Mouse (Mus musculus) heart, postnatal 10 days (tissue): ENCODE measurements around the gene Poc5. TPM values are rescaled to one million over a fixed set of nuclear protein-coding genes. Genes with fewer than 3 reads are reported as not detected.

Experiments used
- DNase-seq, 2 experiments: peaks; one replicate each; pipeline ENCODE4 v3.0.0; 2021
- intact Hi-C: fragments of 180-260 bp; cut with DNase I; formaldehyde crosslinking; loops from one replicate; pipeline ENCODE4 v1.15.1; 2025
- total RNA-seq, 2 experiments: library from RNA; stranded (reverse); gene quantifications; 2 replicates each; pipeline ENCODE4 v1.2.3; 2021

Gene Poc5
- 10 to 100 TPM; 13.1 to 15.0 TPM for total RNA-seq

GRCm38 (mm10) chr13:96388042-96388888 lies at the start of gene Poc5:
Poc5 (plus strand) TSS chr13:96388294.
- peak; percentile 100 for DNase-seq
- intact Hi-C loops, result no loop called here

- intact Hi-C loops, result no loop called here
- no peak for DNase-seq
Observed at GRCm38 (mm10) chr13:96341461-96341860, 46.6 kb upstream of the Poc5 start.

DNA sequence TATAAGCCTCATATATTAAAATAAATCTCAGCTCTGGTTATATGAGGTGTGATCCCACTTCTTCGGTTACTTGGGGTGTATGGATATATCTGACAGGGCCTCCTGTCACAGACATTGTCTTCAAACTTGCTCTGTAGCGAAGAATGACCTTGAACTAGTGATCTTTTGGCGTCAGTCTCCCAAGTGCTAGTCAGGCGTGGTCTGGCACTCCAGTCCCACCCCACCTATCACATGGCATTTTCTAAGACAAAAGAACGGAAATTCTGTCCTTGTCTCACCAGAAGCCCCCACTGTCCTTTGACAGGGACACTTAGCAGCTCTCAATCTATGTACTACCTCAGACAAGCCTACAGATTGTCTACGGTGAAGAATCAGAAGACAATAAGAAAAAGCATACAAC lies 43.3 kb upstream of the Poc5 start:
- DNase-seq, result no peak
- intact Hi-C loops, result no loop called here

DNA sequence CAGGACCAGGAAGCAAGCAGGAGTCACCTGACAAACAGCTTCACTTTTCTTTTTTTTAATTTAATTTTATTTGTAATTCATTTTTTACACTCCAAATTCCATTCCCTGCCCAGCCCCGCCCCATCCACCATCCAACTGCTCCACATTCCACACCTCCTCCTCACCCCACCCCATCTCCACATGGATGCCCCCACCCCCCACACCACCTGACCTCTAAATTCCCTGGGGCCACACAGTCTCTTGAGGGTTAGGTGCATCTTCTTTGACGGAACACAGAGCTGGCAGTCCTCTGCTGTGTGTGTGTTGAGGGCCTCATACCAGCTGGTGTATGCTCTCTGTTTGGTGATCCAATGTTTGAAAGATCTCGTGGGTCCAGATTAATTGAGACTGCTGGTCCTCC lies 41.5 kb upstream of the Poc5 start:
- no peak for DNase-seq
- intact Hi-C loops, result no loop called here

GRCm38 (mm10) chr13:96350207-96350606 lies 37.9 kb upstream of the Poc5 start:
- no peak for DNase-seq
- intact Hi-C loops, result no loop called here

- no peak for DNase-seq
- intact Hi-C loops, result no loop called here
Observed at GRCm38 (mm10) chr13:96351264-96351663, 36.8 kb upstream of the Poc5 start.

DNA sequence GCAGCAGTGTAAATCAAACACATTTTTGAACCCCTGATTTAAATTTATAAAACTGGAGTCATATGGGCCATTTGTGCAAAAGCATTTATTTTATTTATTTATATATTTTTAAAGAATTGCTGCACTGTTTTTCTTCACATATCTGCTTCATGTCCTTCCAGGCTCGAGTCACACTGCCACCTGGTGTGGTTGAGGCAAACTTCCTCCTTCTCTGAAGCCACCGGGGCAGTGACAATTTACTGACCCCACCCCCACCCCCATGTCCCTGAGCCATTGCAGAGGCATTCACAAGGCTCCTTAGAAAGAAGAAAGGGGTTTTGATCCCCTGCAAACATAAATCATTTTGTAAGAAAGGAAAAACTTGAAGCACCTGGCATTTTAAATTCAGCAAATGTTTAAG lies 12.6 kb upstream of the Poc5 start:
- DNase-seq, result peak; percentile 15 to 35
- intact Hi-C loops, result loop anchor here (1.0 kb wide), 1 partner anchor 344 kb away; no protein-coding TSS in a partner anchor

- DNase-seq, result peak; percentile 37 to 49
- intact Hi-C loops, result no loop called here
Observed at GRCm38 (mm10) chr13:96376871-96377270, 11.2 kb upstream of the Poc5 start.

DNA sequence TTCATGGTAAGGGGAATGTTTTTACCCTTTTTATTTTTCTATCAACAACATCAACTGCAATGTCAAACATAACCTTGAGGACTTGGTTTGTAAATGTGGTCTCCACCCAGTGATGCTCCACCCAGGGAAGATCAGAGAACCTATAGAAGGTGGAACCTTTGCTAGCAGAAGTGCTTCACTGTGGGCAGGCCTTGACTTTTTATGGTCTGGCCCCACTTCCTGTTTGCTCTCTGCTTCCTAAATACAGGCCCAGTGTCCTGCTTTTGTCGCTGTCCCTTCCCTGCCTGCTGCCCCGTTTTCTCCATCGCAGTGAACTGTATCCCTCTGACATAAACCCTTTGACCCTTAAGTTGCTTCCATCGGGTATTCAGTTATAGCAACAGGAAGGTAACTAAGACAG lies 10.2 kb upstream of the Poc5 start:
- intact Hi-C loops, result no loop called here
- no peak for DNase-seq

GRCm38 (mm10) chr13:96389301-96389700 lies 1.2 kb downstream of the Poc5 start:
- intact Hi-C loops, result no loop called here
- DNase-seq, result no peak

DNA sequence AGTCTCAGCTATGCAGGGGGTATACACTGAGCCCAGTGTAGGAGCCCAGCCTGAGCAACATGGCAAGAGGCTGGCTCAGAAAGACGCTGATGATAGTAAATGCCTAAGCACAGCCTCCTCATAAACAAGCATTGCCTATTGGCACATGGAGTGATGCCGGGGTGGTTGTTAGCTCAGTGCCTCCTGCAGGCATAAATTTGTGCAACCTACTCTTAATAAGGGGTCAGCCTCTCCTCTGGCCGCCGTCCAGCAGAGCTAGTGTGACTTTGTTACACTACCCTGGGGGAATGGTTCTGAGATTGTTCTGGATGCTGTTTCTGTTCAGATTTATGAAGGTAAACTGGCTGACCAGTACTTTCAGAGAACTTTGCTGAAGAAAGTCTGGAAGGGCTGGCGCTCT lies 13.2 kb downstream of the Poc5 start:
- intact Hi-C loops, result no loop called here

DNA sequence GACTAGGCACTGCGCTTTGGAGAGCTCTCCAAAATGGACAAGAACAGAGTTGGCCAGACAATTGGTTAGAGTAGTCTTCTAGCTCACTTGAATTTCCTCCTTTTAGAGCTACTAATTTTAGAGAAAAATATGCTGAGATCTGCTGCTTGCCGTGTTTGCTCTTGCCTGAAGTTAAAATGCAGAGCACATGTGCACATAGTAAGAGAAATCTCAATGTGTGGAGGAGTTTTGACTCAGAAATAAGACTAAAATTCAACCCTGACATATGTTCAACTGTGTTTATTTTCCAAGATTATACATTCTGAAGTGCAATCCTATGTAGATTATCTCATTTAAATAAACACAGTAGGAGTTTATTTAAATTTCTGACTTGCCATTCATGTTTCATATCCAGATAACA lies 17.4 kb downstream of the Poc5 start:
- intact Hi-C loops, result no loop called here
- no peak for DNase-seq

More for the DNA sequence above, 13.2 kb downstream of the Poc5 start:
- no peak for DNase-seq

- peak; percentile 56 to 65 for DNase-seq
Observed at GRCm38 (mm10) chr13:96407040-96407439, 18.9 kb downstream of the Poc5 start.

GRCm38 (mm10) chr13:96408786-96409185 lies 20.7 kb downstream of the Poc5 start:
- intact Hi-C loops, result no loop called here
- no peak for DNase-seq

More at GRCm38 (mm10) chr13:96407040-96407439, 18.9 kb downstream of the Poc5 start:
- intact Hi-C loops, result no loop called here

GRCm38 (mm10) chr13:96414384-96414783 lies 26.3 kb downstream of the Poc5 start:
- no peak for DNase-seq
- intact Hi-C loops, result no loop called here

DNA sequence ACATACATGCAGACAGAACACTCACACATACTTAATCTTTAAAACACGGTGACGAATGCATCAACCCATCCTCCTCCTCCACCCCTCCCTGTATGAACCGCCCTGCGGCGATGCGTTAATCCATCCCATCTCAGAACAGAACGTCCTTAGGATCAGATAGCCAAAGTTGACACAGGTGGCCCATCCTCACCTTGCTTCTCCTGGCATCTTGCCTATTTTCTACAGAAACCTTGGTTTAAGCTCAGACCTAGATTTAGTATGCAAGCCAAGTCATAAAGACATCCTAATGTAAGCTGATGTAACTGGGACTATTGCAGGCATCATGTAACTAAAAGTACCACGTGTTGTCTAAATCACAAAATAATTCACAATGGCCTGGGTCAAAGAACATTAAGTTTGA lies 28.3 kb downstream of the Poc5 start:
- intact Hi-C loops, result no loop called here
- DNase-seq, result no peak

GRCm38 (mm10) chr13:96417261-96417813 lies 29.2 kb downstream of the Poc5 start:
- intact Hi-C loops, result no loop called here
- no peak for DNase-seq

- intact Hi-C loops, result no loop called here
- peak; percentile 41 to 42 for DNase-seq
Observed at GRCm38 (mm10) chr13:96418487-96418886, 30.4 kb downstream of the Poc5 start.

DNA sequence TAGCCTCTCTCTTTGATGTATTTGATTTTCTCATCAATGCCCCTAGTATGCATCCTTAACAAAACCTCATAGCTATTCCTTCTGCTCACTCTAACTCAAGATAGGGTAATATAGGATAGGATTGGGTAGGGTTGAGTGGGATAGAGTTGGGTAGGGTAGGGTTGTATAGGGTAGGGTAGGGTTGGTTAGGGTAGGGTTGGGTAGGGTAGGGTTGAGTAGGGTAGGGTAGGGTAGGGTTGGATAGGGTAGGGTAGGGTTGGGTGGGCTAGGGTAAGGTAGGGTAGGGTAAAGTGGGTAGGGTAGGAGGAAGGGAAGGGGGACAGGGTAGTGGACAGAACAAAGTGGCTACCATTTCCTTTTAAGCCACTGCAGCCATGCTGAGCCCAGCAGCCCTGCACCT lies 33.1 kb downstream of the Poc5 start:
- intact Hi-C loops, result no loop called here
- no peak for DNase-seq

GRCm38 (mm10) chr13:96424496-96425274 lies 36.6 kb downstream of the Poc5 start:
- intact Hi-C loops, result no loop called here

DNA sequence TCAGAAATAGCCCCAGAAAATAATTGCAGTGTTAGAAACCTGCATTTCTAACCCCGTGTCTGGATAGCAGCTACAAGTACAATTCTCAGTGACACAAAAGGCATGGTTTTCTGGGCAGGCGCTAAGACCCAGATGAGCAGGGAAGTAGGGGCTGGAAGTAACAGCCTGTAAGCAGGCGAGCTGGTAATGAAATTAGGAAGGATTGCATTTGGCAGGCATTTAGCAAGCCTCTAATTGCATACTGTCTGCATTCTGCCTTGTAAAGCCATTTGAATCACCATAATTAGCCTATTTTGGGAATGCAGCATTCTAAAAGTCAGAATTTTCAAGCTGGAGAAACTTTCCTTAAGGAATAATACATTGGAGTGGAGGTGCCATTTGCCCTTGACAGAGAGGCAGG lies 38.0 kb downstream of the Poc5 start:
- DNase-seq, result no peak
- intact Hi-C loops, result no loop called here

More at GRCm38 (mm10) chr13:96424496-96425274, 36.6 kb downstream of the Poc5 start:
- DNase-seq, result no peak
